Mouse (Mus musculus) heart, adult 2 months (tissue): Measurements from ENCODE around the gene Hnrnpab. TPM values are rescaled to one million over a fixed set of nuclear protein-coding genes. Genes with fewer than 3 reads are reported as not detected.
"Not testable (repeated sequence)": the region's sequence is repeated elsewhere in the genome, so short reads cannot be mapped to it uniquely, and the experiment has no call there.

Experiments
- DNase-seq, 2 experiments: peaks; one replicate each; pipeline ENCODE4 v3.0.0; 2021
- H3K27ac ChIP-seq: fragments of 200-600 bp; 2 replicates; pipeline ENCODE4 v1.8.1; 2022
- H3K27me3 ChIP-seq: fragments of 200-500 bp; 2 replicates; pipeline ENCODE4 v1.6.1; 2012; ENCODE audit warnings: mild to moderate bottlenecking, low read length, inconsistent platforms, mixed read lengths; ENCODE audit not compliant: control insufficient read depth, insufficient read depth
- H3K36me3 ChIP-seq: fragments of 200-500 bp; 2 replicates; pipeline ENCODE4 v1.6.1; 2012; ENCODE audit warnings: low read length, inconsistent platforms; ENCODE audit not compliant: control insufficient read depth, insufficient read depth
- H3K4me1 ChIP-seq: fragments of 200-500 bp; 2 replicates; pipeline ENCODE4 v1.6.1; 2011; ENCODE audit warnings: low read length; ENCODE audit not compliant: control insufficient read depth, insufficient read depth
- H3K4me3 ChIP-seq: fragments of 200-600 bp; 2 replicates; pipeline ENCODE4 v1.8.1; 2022
- H3K79me2 ChIP-seq: fragments of 200-500 bp; replicated peaks from 2 replicates; pipeline ENCODE4 v1.6.1; 2012; ENCODE audit warnings: mild to moderate bottlenecking, inconsistent platforms, low read length, moderate library complexity, mixed read lengths; ENCODE audit not compliant: control insufficient read depth, insufficient read depth
- H3K9ac ChIP-seq: fragments of 200-500 bp; 2 replicates; pipeline ENCODE4 v1.6.1; 2012; ENCODE audit warnings: low read depth, mild to moderate bottlenecking, control low read depth, inconsistent platforms, low read length, mixed read lengths
- CTCF ChIP-seq: fragments of 200-600 bp; IDR thresholded peaks from 2 replicates; pipeline ENCODE4 v1.8.1; 2022; ENCODE audit warnings: antibody characterized with exemption, mild to moderate bottlenecking, moderate library complexity
- EP300 ChIP-seq: fragments of 200-500 bp; IDR thresholded peaks from 2 replicates; pipeline ENCODE4 v1.6.1; 2011; ENCODE audit warnings: low read depth, low read length, control low read depth; ENCODE audit not compliant: insufficient read depth
- POLR2A ChIP-seq: fragments of 200-500 bp; IDR thresholded peaks from 2 replicates; pipeline ENCODE4 v1.6.1; 2011; ENCODE audit warnings: mild to moderate bottlenecking, low read depth, low read length, control low read depth; ENCODE audit not compliant: insufficient read depth
- WGBS: fragments of 180-500 bp; shearing (Covaris S2); methylation state at CpG from one replicate; pipeline ENCODE4 v1.1.7; 2018; 5-methylcytosine and 5-hydroxymethylcytosine counted together
- intact Hi-C: fragments of 180-260 bp; cut with DNase I; formaldehyde crosslinking; loops from one replicate; pipeline ENCODE4 v1.15.1; 2025
- polyA plus RNA-seq: library from polyadenylated mRNA; depleted of rRNA; stranded (reverse); fragments of >200 nt; gene quantifications from 2 replicates; pipeline ENCODE4 v1.2.3, GENCODE M21; 2012
- total RNA-seq, 2 experiments: library from RNA; stranded (reverse); gene quantifications; 2 replicates each; pipeline ENCODE4 v1.2.3; 2021

Gene Hnrnpab
- total and polyA plus RNA-seq, 3 experiments = 68.4 to 145 (median 132) TPM

- TF ChIP-seq EP300 = peak; percentile 93
- TF ChIP-seq POLR2A = no peak
- peak; percentile 90 for TF ChIP-seq CTCF
- WGBS = 0% methylated on average over 4 of the region's 4 CpGs
- H3K27me3 ChIP-seq = no peaks in the 10 kb centered on the region
- H3K9ac ChIP-seq = no peak overlapping the region
- intact Hi-C loops = loop anchor here (1.0 to 5.0 kb wide), 3 partner anchors 35 to 140 kb away; no protein-coding TSS in a partner anchor
- H3K4me3 ChIP-seq = no peak overlapping the region
- peaks cover 4% of the 10 kb centered on the region for H3K4me1 ChIP-seq
- H3K36me3 ChIP-seq = no peaks in the 10 kb centered on the region
- no peak overlapping the region for H3K27ac ChIP-seq
- no peaks in the 10 kb centered on the region for H3K79me2 ChIP-seq
- peak; percentile 60 to 62 for DNase-seq
Measured at GRCm38 (mm10) chr11:51617693-51618092, 11.0 kb upstream of the Hnrnpab start.

GRCm38 (mm10) chr11:51616113-51616512, 9.5 kb upstream of the Hnrnpab start:
- H3K27ac ChIP-seq, H3K79me2 ChIP-seq, H3K36me3 ChIP-seq, DNase-seq, H3K4me3 ChIP-seq, H3K4me1 ChIP-seq, H3K27me3 ChIP-seq, H3K9ac ChIP-seq: not testable (repeated sequence)
- intact Hi-C loops = loop anchor here (5.0 kb wide), 1 partner anchor 141 kb away; no protein-coding TSS in a partner anchor
- 90% methylated on average over 7 of the region's 7 CpGs for WGBS

GRCm38 (mm10) chr11:51615601-51616000, 9.0 kb upstream of the Hnrnpab start:
- peak; percentile 81 to 84 for DNase-seq
- H3K9ac ChIP-seq = peak overlapping the region; percentile 79
- H3K4me3 ChIP-seq = peak overlapping the region; percentile 39
- H3K27me3 ChIP-seq = no peaks in the 10 kb centered on the region
- no peaks in the 10 kb centered on the region for H3K79me2 ChIP-seq
- H3K36me3 ChIP-seq = no peaks in the 10 kb centered on the region
- peak overlapping the region; percentile 95 for H3K27ac ChIP-seq
- TF ChIP-seq CTCF (0 out of 2 replicates have a peak, but pooled peaks have one; percentile 1), POLR2A (peak; percentile 98), EP300 (0 out of 2 replicates have a peak, but pooled peaks have one; percentile 58)
- intact Hi-C loops = loop anchor here (5.0 kb wide), 1 partner anchor 142 kb away; no protein-coding TSS in a partner anchor
- WGBS = under 1% methylated on average over 14 of the region's 14 CpGs
- peaks cover 4% of the 10 kb centered on the region for H3K4me1 ChIP-seq

GRCm38 (mm10) chr11:51615129-51615528, 8.5 kb upstream of the Hnrnpab start:
- Histone ChIP-seq H3K4me3 (peak overlapping the region; percentile 39), H3K27ac (peak overlapping the region; percentile 95), H3K27me3 (no peaks in the 10 kb centered on the region), H3K4me1 (peaks cover 4% of the 10 kb centered on the region), H3K9ac (peak overlapping the region; percentile 79), H3K79me2 (no peaks in the 10 kb centered on the region), H3K36me3 (no peaks in the 10 kb centered on the region)
- WGBS = 20% methylated on average over 7 of the region's 7 CpGs
- intact Hi-C loops = loop anchor here (5.0 kb wide), 1 partner anchor 142 kb away; no protein-coding TSS in a partner anchor
- DNase-seq = no peak
- TF ChIP-seq POLR2A (no peak), CTCF (no peak), EP300 (no peak)

- no peaks in the 10 kb centered on the region for H3K79me2 ChIP-seq
- peaks cover 4% of the 10 kb centered on the region for H3K4me1 ChIP-seq
- H3K9ac ChIP-seq = no peak overlapping the region
- no peaks in the 10 kb centered on the region for H3K36me3 ChIP-seq
- no peaks in the 10 kb centered on the region for H3K27me3 ChIP-seq
- TF ChIP-seq POLR2A = no peak
- no peak for TF ChIP-seq CTCF
- no peak for TF ChIP-seq EP300
- DNase-seq = no peak
- intact Hi-C loops = no loop called here
- 75% methylated on average over 8 of the region's 8 CpGs for WGBS
- H3K27ac ChIP-seq = no peak overlapping the region
- no peak overlapping the region for H3K4me3 ChIP-seq
Measured at GRCm38 (mm10) chr11:51614256-51614655, 7.6 kb upstream of the Hnrnpab start.

GRCm38 (mm10) chr11:51609940-51610339, 3.3 kb upstream of the Hnrnpab start:
- intact Hi-C loops = loop anchor here (10.0 kb wide), 1 partner anchor 395 kb away; the partner anchor contains the start of genes Cdkl3 and Ube2b
- DNase-seq, H3K27me3 ChIP-seq, H3K36me3 ChIP-seq, H3K27ac ChIP-seq, H3K9ac ChIP-seq, H3K4me1 ChIP-seq, H3K4me3 ChIP-seq, H3K79me2 ChIP-seq: not testable (repeated sequence)
- WGBS = 77% methylated on average over 5 of the region's 5 CpGs
